Mouse (Mus musculus): ENCODE data around the gene Phkg1.

- no peak for TF ChIP-seq CTCF (IDR thresholded peaks at IDR 0.05; ENCODE audit: extremely low read depth, insufficient read depth, low read length)
- TF ChIP-seq POLR2A (IDR thresholded peaks at IDR 0.05; ENCODE audit: extremely low read depth, insufficient read depth, low read length), result no peak
Observed at GRCm38 (mm10) chr5:129925933-129926332, 27.6 kb upstream of the Phkg1 start.
